Mouse (Mus musculus): ENCODE results near the gene Ajm1. TPM values are rescaled to one million over a fixed set of nuclear protein-coding genes. Genes with fewer than 3 reads are reported as not detected.

Ajm1 gene
- polyA plus RNA-seq, 1 experiment from 2014 or later = 8.1 TPM

GRCm38 (mm10) chr2:25536531-25536930 lies 45.0 kb downstream of the Ajm1 start:
- Histone ChIP-seq H3K9ac (no peak overlapping the region), H3K4me1 (replicated peaks) (no peaks in the 10 kb centered on the region), H3K27me3 (no peaks in the 10 kb centered on the region), H3K27ac (no peak overlapping the region), H3K4me2 (no peak overlapping the region), H3K4me3 (no peak overlapping the region), H3K36me3 (peaks cover 37% of the 10 kb centered on the region), H3K9me3 (no peaks in the 10 kb centered on the region)
- 92% methylated on average over 8 of the region's 8 CpGs for WGBS
- ATAC-seq (ENCODE audit: low FRiP score) = no peak

GRCm38 (mm10) chr2:25534866-25535182 lies 46.7 kb downstream of the Ajm1 start:
- Histone ChIP-seq H3K9me3 (no peaks in the 10 kb centered on the region), H3K4me1 (replicated peaks) (no peaks in the 10 kb centered on the region), H3K27ac (no peak overlapping the region), H3K9ac (no peak overlapping the region), H3K4me3 (no peak overlapping the region), H3K4me2 (no peak overlapping the region), H3K27me3 (no peaks in the 10 kb centered on the region), H3K36me3 (peaks cover 46% of the 10 kb centered on the region)
- 100% methylated on average over 2 of the region's 2 CpGs for WGBS
- ATAC-seq (ENCODE audit: low FRiP score) = no peak

- Histone ChIP-seq H3K4me1 (replicated peaks) (no peaks in the 10 kb centered on the region), H3K27me3 (no peaks in the 10 kb centered on the region), H3K9me3 (no peaks in the 10 kb centered on the region), H3K36me3 (peaks cover 51% of the 10 kb centered on the region), H3K9ac (0 out of 2 replicates have a peak overlapping the region, but pooled peaks have one; percentile 8), H3K4me3 (no peak overlapping the region), H3K4me2 (no peak overlapping the region), H3K27ac (no peak overlapping the region)
- ATAC-seq (ENCODE audit: low FRiP score) = no peak
- WGBS = 89% methylated on average over 3 of the region's 3 CpGs
These were observed 47.2 kb downstream of the Ajm1 start for GRCm38 (mm10) chr2:25534178-25534865.

- Histone ChIP-seq H3K27me3 (no peaks in the 10 kb centered on the region), H3K27ac (no peak overlapping the region), H3K9me3 (no peaks in the 10 kb centered on the region), H3K9ac (no peak overlapping the region), H3K4me2 (no peak overlapping the region), H3K4me3 (no peak overlapping the region), H3K36me3 (peaks cover 57% of the 10 kb centered on the region), H3K4me1 (replicated peaks) (no peaks in the 10 kb centered on the region)
- no peak for ATAC-seq (ENCODE audit: low FRiP score)
- WGBS = 91% methylated on average over 2 of the region's 2 CpGs
These were observed 47.9 kb downstream of the Ajm1 start for GRCm38 (mm10) chr2:25533707-25534106.

- Histone ChIP-seq H3K27me3 (no peaks in the 10 kb centered on the region), H3K4me3 (no peak overlapping the region), H3K4me2 (no peak overlapping the region), H3K9me3 (no peaks in the 10 kb centered on the region), H3K36me3 (peaks cover 87% of the 10 kb centered on the region), H3K27ac (no peak overlapping the region), H3K9ac (no peak overlapping the region), H3K4me1 (replicated peaks) (no peaks in the 10 kb centered on the region)
- no peak for ATAC-seq (ENCODE audit: low FRiP score)
- 91% methylated on average over 9 of the region's 9 CpGs for WGBS
These were observed 54.9 kb downstream of the Ajm1 start for GRCm38 (mm10) chr2:25526510-25527302.

Other genes starting within 250 kb of the Ajm1 start
- gene Man1b1, start 249.4 kb downstream of the Ajm1 start, polyA plus RNA-seq (2015; fragmentation: Nextera tagmentation; extraction: Ambion mirVana) = 50.0 and 59.8 TPM in 2 replicates
- gene Dpp7, start 225.4 kb downstream of the Ajm1 start, polyA plus RNA-seq (2015; fragmentation: Nextera tagmentation; extraction: Ambion mirVana) = 22.8 and 23.0 TPM in 2 replicates
- 5.2 and 6.2 TPM in 2 replicates for gene Uap1l1, start 216.1 kb downstream of the Ajm1 start, polyA plus RNA-seq (2015; fragmentation: Nextera tagmentation; extraction: Ambion mirVana)
- 9.6 and 16.5 TPM in 2 replicates for gene Sapcd2, start 209.4 kb downstream of the Ajm1 start, polyA plus RNA-seq (2015; fragmentation: Nextera tagmentation; extraction: Ambion mirVana)
- 2.6 and 3.6 TPM in 2 replicates for gene Entpd2, start 185.9 kb downstream of the Ajm1 start, polyA plus RNA-seq (2015; fragmentation: Nextera tagmentation; extraction: Ambion mirVana)
- 411 and 423 TPM in 2 replicates for gene Npdc1, start 182.4 kb downstream of the Ajm1 start, polyA plus RNA-seq (2015; fragmentation: Nextera tagmentation; extraction: Ambion mirVana)
- gene Fut7, start 158.5 kb downstream of the Ajm1 start, polyA plus RNA-seq (2015; fragmentation: Nextera tagmentation; extraction: Ambion mirVana) = 0.19 TPM in 1 of 2 replicates, not detected in the other
- 10.0 and 11.6 TPM in 2 replicates for gene Abca2, start 153.1 kb downstream of the Ajm1 start, polyA plus RNA-seq (2015; fragmentation: Nextera tagmentation; extraction: Ambion mirVana)
- 3.4 and 3.7 TPM in 2 replicates for gene Clic3, start 124.9 kb downstream of the Ajm1 start, polyA plus RNA-seq (2015; fragmentation: Nextera tagmentation; extraction: Ambion mirVana)
- gene Paxx, start 120.7 kb downstream of the Ajm1 start, polyA plus RNA-seq (2015; fragmentation: Nextera tagmentation; extraction: Ambion mirVana) = 91.6 and 98.8 TPM in 2 replicates
- gene Ptgds, start 111.7 kb downstream of the Ajm1 start, polyA plus RNA-seq (2015; fragmentation: Nextera tagmentation; extraction: Ambion mirVana) = 50.3 and 50.5 TPM in 2 replicates
- gene Lcn12, start 87.8 kb downstream of the Ajm1 start, polyA plus RNA-seq (2015; fragmentation: Nextera tagmentation; extraction: Ambion mirVana) = not detected in 2 replicates
- 119 and 125 TPM in 2 replicates for gene Fbxw5, start 81.0 kb downstream of the Ajm1 start, polyA plus RNA-seq (2015; fragmentation: Nextera tagmentation; extraction: Ambion mirVana)
- 5.4 and 5.5 TPM in 2 replicates for gene C8g, start 80.0 kb downstream of the Ajm1 start, polyA plus RNA-seq (2015; fragmentation: Nextera tagmentation; extraction: Ambion mirVana)
- gene Traf2, start 34.8 kb downstream of the Ajm1 start, polyA plus RNA-seq (2015; fragmentation: Nextera tagmentation; extraction: Ambion mirVana) = 21.1 and 21.2 TPM in 2 replicates
- gene Edf1, start 23.9 kb downstream of the Ajm1 start, polyA plus RNA-seq (2015; fragmentation: Nextera tagmentation; extraction: Ambion mirVana) = 409 and 436 TPM in 2 replicates
- 2.3 and 2.6 TPM in 2 replicates for gene Mamdc4, start 6.9 kb downstream of the Ajm1 start, polyA plus RNA-seq (2015; fragmentation: Nextera tagmentation; extraction: Ambion mirVana)
- gene Phpt1, start 6.5 kb downstream of the Ajm1 start, polyA plus RNA-seq (2015; fragmentation: Nextera tagmentation; extraction: Ambion mirVana) = 179 and 182 TPM in 2 replicates
- 67.9 and 75.5 TPM in 2 replicates for gene Rabl6, start 26.8 kb upstream of the Ajm1 start, polyA plus RNA-seq (2015; fragmentation: Nextera tagmentation; extraction: Ambion mirVana)
- gene Ccdc183, start 35.9 kb upstream of the Ajm1 start, polyA plus RNA-seq (2015; fragmentation: Nextera tagmentation; extraction: Ambion mirVana) = 0.21 and 0.25 TPM in 2 replicates
- gene Tmem141, start 40.2 kb upstream of the Ajm1 start, polyA plus RNA-seq (2015; fragmentation: Nextera tagmentation; extraction: Ambion mirVana) = 35.0 and 42.2 TPM in 2 replicates
- gene Fcna, start 46.3 kb upstream of the Ajm1 start, polyA plus RNA-seq (2015; fragmentation: Nextera tagmentation; extraction: Ambion mirVana) = 2.5 and 3.3 TPM in 2 replicates
- gene Lcn8, start 71.4 kb upstream of the Ajm1 start, polyA plus RNA-seq (2015; fragmentation: Nextera tagmentation; extraction: Ambion mirVana) = not detected in 2 replicates
- not detected in 2 replicates for gene Lcn5, start 76.2 kb upstream of the Ajm1 start, polyA plus RNA-seq (2015; fragmentation: Nextera tagmentation; extraction: Ambion mirVana)
- gene Lcn6, start 95.0 kb upstream of the Ajm1 start, polyA plus RNA-seq (2015; fragmentation: Nextera tagmentation; extraction: Ambion mirVana) = not detected in 2 replicates
- not detected in 2 replicates for gene Lcn10, start 101.0 kb upstream of the Ajm1 start, polyA plus RNA-seq (2015; fragmentation: Nextera tagmentation; extraction: Ambion mirVana)
- not detected in 2 replicates for gene Obp2a, start 118.3 kb upstream of the Ajm1 start, polyA plus RNA-seq (2015; fragmentation: Nextera tagmentation; extraction: Ambion mirVana)
- 126 and 129 TPM in 2 replicates for gene Bmyc, start 125.0 kb upstream of the Ajm1 start, polyA plus RNA-seq (2015; fragmentation: Nextera tagmentation; extraction: Ambion mirVana)
- gene Obp2b, start 155.3 kb upstream of the Ajm1 start, polyA plus RNA-seq (2015; fragmentation: Nextera tagmentation; extraction: Ambion mirVana) = not detected in 2 replicates
- not detected in 2 replicates for gene Lcn3, start 183.8 kb upstream of the Ajm1 start, polyA plus RNA-seq (2015; fragmentation: Nextera tagmentation; extraction: Ambion mirVana)
- gene Lcn11, start 195.3 kb upstream of the Ajm1 start, polyA plus RNA-seq (2015; fragmentation: Nextera tagmentation; extraction: Ambion mirVana) = not detected in 2 replicates
- not detected in 2 replicates for gene Gm13539, start 200.5 kb upstream of the Ajm1 start, polyA plus RNA-seq (2015; fragmentation: Nextera tagmentation; extraction: Ambion mirVana)
- gene Glt6d1, start 234.1 kb upstream of the Ajm1 start, polyA plus RNA-seq (2015; fragmentation: Nextera tagmentation; extraction: Ambion mirVana) = not detected in 2 replicates
- not detected in 2 replicates for gene Lcn9, start 241.4 kb upstream of the Ajm1 start, polyA plus RNA-seq (2015; fragmentation: Nextera tagmentation; extraction: Ambion mirVana)

All from hindbrain, embryonic 13.5 days (tissue).